Mouse (Mus musculus) layer of hippocampus, adult 6 months (tissue): ENCODE data around the gene Usp47. TPM values are rescaled to one million over a fixed set of nuclear protein-coding genes. Genes with fewer than 3 reads are reported as not detected.

Experiments
- long read RNA-seq, 2 experiments: library from polyadenylated mRNA; unstranded; transcript quantifications; one replicate each; pipeline ENCODE4 v2.0.0; 2019 to 2020
- polyA plus RNA-seq: library from polyadenylated mRNA; unstranded; fragments of <200 nt; fragmentation: Nextera tagmentation; gene quantifications from 2 replicates; pipeline ENCODE4 v1.2.3, GENCODE M21; 2021

The Usp47 gene
- 10.3 and 15.0 TPM in 2 replicates for polyA plus RNA-seq
- long read RNA-seq, experiment 1, full-length matches to known transcripts: 5 of 45 reads
- long read RNA-seq, experiment 1, partial matches to known transcripts: 35 of 45 reads
- long read RNA-seq, experiment 1, other reads (novel, unspliced or antisense): 5 of 45 reads
- long read RNA-seq, experiment 2, full-length matches to known transcripts: 174 of 236 reads
- long read RNA-seq, experiment 2, partial matches to known transcripts: 35 of 236 reads
- long read RNA-seq, experiment 2, other reads (novel, unspliced or antisense): 27 of 236 reads

GRCm38 (mm10) chr7:112023150-112023600, at the start of gene Usp47:
Gene Usp47 (plus strand): TSS chr7:112023504.

GRCm38 (mm10) chr7:112158942-112159341, 135.6 kb downstream of the Usp47 start, which contains the start of gene Dkk3:
Gene Dkk3 (minus strand): TSS chr7:112159057.

Other genes starting within 250 kb of the Usp47 start
- 31.4 and 35.3 TPM in 2 replicates for gene Galnt18, start 243.5 kb upstream of the Usp47 start, polyA plus RNA-seq
- 181 and 193 TPM in 2 replicates for gene Dkk3, start 135.6 kb downstream of the Usp47 start, polyA plus RNA-seq
- gene Mical2, start 202.4 kb downstream of the Usp47 start, polyA plus RNA-seq: 69.4 and 81.8 TPM in 2 replicates